Mouse (Mus musculus): Measurements from ENCODE around the gene Vpreb2. TPM values are rescaled to one million over a fixed set of nuclear protein-coding genes. Genes with fewer than 3 reads are reported as not detected.
"Not testable (repeated sequence)": the region's sequence is repeated elsewhere in the genome, so short reads cannot be mapped to it uniquely, and the experiment has no call there.

Vpreb2 gene
- polyA plus RNA-seq, 1 experiment from 2014 or later: not detected

- Histone ChIP-seq H3K27ac (no peak overlapping the region), H3K4me2 (no peak overlapping the region), H3K27me3 (no peaks in the 10 kb centered on the region; the same call in none of the 2 replicates), H3K9ac (no peak overlapping the region), H3K9me3 (replicated peaks) (no peaks in the 10 kb centered on the region), H3K4me3 (no peak overlapping the region), H3K4me1 (replicated peaks) (no peaks in the 10 kb centered on the region), H3K36me3 (no peaks in the 10 kb centered on the region)
- ATAC-seq (replicated peaks; ENCODE audit: insufficient number of reproducible peaks, insufficient read depth, low FRiP score, low read depth): no peak
- WGBS: 86% methylated on average over 5 of the region's 5 CpGs
These were observed 19.4 kb downstream of the Vpreb2 start for GRCm38 (mm10) chr16:17999668-18000067.

- no peak for ATAC-seq (replicated peaks; ENCODE audit: insufficient number of reproducible peaks, insufficient read depth, low FRiP score, low read depth)
- H3K36me3 ChIP-seq: no peaks in the 10 kb centered on the region
- H3K4me1 ChIP-seq (replicated peaks): no peaks in the 10 kb centered on the region
- no peak overlapping the region for H3K9ac ChIP-seq
- no peaks in the 10 kb centered on the region; the same call in 1 of the 2 replicates for H3K27me3 ChIP-seq
- no peak overlapping the region for H3K4me3 ChIP-seq
- no peaks in the 10 kb centered on the region for H3K9me3 ChIP-seq (replicated peaks)
- WGBS: 82% methylated on average over 5 of the region's 5 CpGs
- no peak overlapping the region for H3K27ac ChIP-seq
- H3K4me2 ChIP-seq: no peak overlapping the region
These were observed 24.4 kb downstream of the Vpreb2 start for GRCm38 (mm10) chr16:18004589-18004988.

- Histone ChIP-seq H3K4me1 (replicated peaks) (no peaks in the 10 kb centered on the region), H3K4me3 (no peak overlapping the region), H3K27me3 (no peaks in the 10 kb centered on the region), H3K9me3 (replicated peaks) (no peaks in the 10 kb centered on the region), H3K27ac (no peak overlapping the region), H3K4me2 (no peak overlapping the region), H3K9ac (no peak overlapping the region), H3K36me3 (no peaks in the 10 kb centered on the region)
- no peak for ATAC-seq (replicated peaks; ENCODE audit: insufficient number of reproducible peaks, insufficient read depth, low FRiP score, low read depth)
- 46% methylated on average over 4 of the region's 4 CpGs for WGBS
These were observed 26.9 kb downstream of the Vpreb2 start for GRCm38 (mm10) chr16:18007083-18007482.

GRCm38 (mm10) chr16:18011101-18011500 lies 30.9 kb downstream of the Vpreb2 start:
- 67% methylated on average over 6 of the region's 6 CpGs for WGBS

GRCm38 (mm10) chr16:18016482-18016881 lies 36.3 kb downstream of the Vpreb2 start:
- not testable (repeated sequence) for H3K9me3 ChIP-seq (replicated peaks); H3K4me1 ChIP-seq (replicated peaks); H3K9ac ChIP-seq; H3K36me3 ChIP-seq; H3K27ac ChIP-seq; ATAC-seq (replicated peaks; ENCODE audit: insufficient number of reproducible peaks, insufficient read depth, low FRiP score, low read depth); H3K27me3 ChIP-seq; H3K4me3 ChIP-seq; H3K4me2 ChIP-seq
- 72% methylated on average over 4 of the region's 4 CpGs for WGBS

More at GRCm38 (mm10) chr16:18011101-18011500, 30.9 kb downstream of the Vpreb2 start:
- Histone ChIP-seq H3K27me3 (no peaks in the 10 kb centered on the region), H3K4me3 (no peak overlapping the region), H3K9ac (no peak overlapping the region), H3K27ac (no peak overlapping the region), H3K9me3 (replicated peaks) (no peaks in the 10 kb centered on the region), H3K4me2 (no peak overlapping the region), H3K36me3 (no peaks in the 10 kb centered on the region), H3K4me1 (replicated peaks) (no peaks in the 10 kb centered on the region)
- no peak for ATAC-seq (replicated peaks; ENCODE audit: insufficient number of reproducible peaks, insufficient read depth, low FRiP score, low read depth)

- no peak overlapping the region for H3K9ac ChIP-seq
- ATAC-seq (replicated peaks; ENCODE audit: insufficient number of reproducible peaks, insufficient read depth, low FRiP score, low read depth): no peak
- no peak overlapping the region for H3K27ac ChIP-seq
- H3K27me3 ChIP-seq: no peaks in the 10 kb centered on the region
- no peaks in the 10 kb centered on the region for H3K4me1 ChIP-seq (replicated peaks)
- H3K36me3 ChIP-seq: no peaks in the 10 kb centered on the region
- H3K4me3 ChIP-seq: no peak overlapping the region
- H3K4me2 ChIP-seq: no peak overlapping the region
- WGBS: 65% methylated on average over 8 of the region's 8 CpGs
- no peaks in the 10 kb centered on the region for H3K9me3 ChIP-seq (replicated peaks)
These were observed 42.7 kb downstream of the Vpreb2 start for GRCm38 (mm10) chr16:18022780-18023557.

GRCm38 (mm10) chr16:18027371-18027770 lies 47.1 kb downstream of the Vpreb2 start:
- no peak overlapping the region for H3K4me3 ChIP-seq
- H3K4me1 ChIP-seq (replicated peaks): no peaks in the 10 kb centered on the region
- H3K27ac ChIP-seq: no peak overlapping the region
- no peak for ATAC-seq (replicated peaks; ENCODE audit: insufficient number of reproducible peaks, insufficient read depth, low FRiP score, low read depth)
- no peak overlapping the region for H3K4me2 ChIP-seq
- no peaks in the 10 kb centered on the region for H3K9me3 ChIP-seq (replicated peaks)
- no peak overlapping the region for H3K9ac ChIP-seq
- no peaks in the 10 kb centered on the region for H3K36me3 ChIP-seq
- WGBS: 60% methylated on average over 2 of the region's 2 CpGs
- no peaks in the 10 kb centered on the region for H3K27me3 ChIP-seq

Other genes with a start within 250 kb of the Vpreb2 start
- 25.6 and 37.2 TPM in 2 replicates for gene Med15, start 247.5 kb upstream of the Vpreb2 start, polyA plus RNA-seq (2015; fragmentation: Nextera tagmentation; extraction: Ambion mirVana)
- gene Klhl22, start 220.8 kb upstream of the Vpreb2 start, polyA plus RNA-seq (2015; fragmentation: Nextera tagmentation; extraction: Ambion mirVana): 33.0 and 45.7 TPM in 2 replicates
- gene Scarf2, start 183.1 kb upstream of the Vpreb2 start, polyA plus RNA-seq (2015; fragmentation: Nextera tagmentation; extraction: Ambion mirVana): 6.6 and 11.3 TPM in 2 replicates
- gene B830017H08Rik, start 147.3 kb upstream of the Vpreb2 start, polyA plus RNA-seq (2015; fragmentation: Nextera tagmentation; extraction: Ambion mirVana): not detected in 2 replicates
- 1.5 and 2.1 TPM in 2 replicates for gene Car15, start 142.1 kb upstream of the Vpreb2 start, polyA plus RNA-seq (2015; fragmentation: Nextera tagmentation; extraction: Ambion mirVana)
- 0.19 and 0.24 TPM in 2 replicates for gene Gm20518, start 88.8 kb upstream of the Vpreb2 start, polyA plus RNA-seq (2015; fragmentation: Nextera tagmentation; extraction: Ambion mirVana)
- gene Tssk1, start 86.2 kb upstream of the Vpreb2 start, polyA plus RNA-seq (2015; fragmentation: Nextera tagmentation; extraction: Ambion mirVana): 0.03 TPM in 1 of 2 replicates, not detected in the other
- 41.8 and 58.9 TPM in 2 replicates for gene Dgcr2, start 81.9 kb upstream of the Vpreb2 start, polyA plus RNA-seq (2015; fragmentation: Nextera tagmentation; extraction: Ambion mirVana)
- not detected in 2 replicates for gene Tssk2, start 81.8 kb upstream of the Vpreb2 start, polyA plus RNA-seq (2015; fragmentation: Nextera tagmentation; extraction: Ambion mirVana)
- 25.0 and 34.5 TPM in 2 replicates for gene Ess2, start 69.1 kb upstream of the Vpreb2 start, polyA plus RNA-seq (2015; fragmentation: Nextera tagmentation; extraction: Ambion mirVana)
- not detected in 2 replicates for gene Gsc2, start 65.4 kb upstream of the Vpreb2 start, polyA plus RNA-seq (2015; fragmentation: Nextera tagmentation; extraction: Ambion mirVana)
- gene Slc25a1, start 52.2 kb upstream of the Vpreb2 start, polyA plus RNA-seq (2015; fragmentation: Nextera tagmentation; extraction: Ambion mirVana): 22.5 and 37.4 TPM in 2 replicates
- 55.8 and 60.4 TPM in 2 replicates for gene Dgcr6, start 72.4 kb downstream of the Vpreb2 start, polyA plus RNA-seq (2015; fragmentation: Nextera tagmentation; extraction: Ambion mirVana)
- gene Prodh, start 109.8 kb downstream of the Vpreb2 start, polyA plus RNA-seq (2015; fragmentation: Nextera tagmentation; extraction: Ambion mirVana): 5.8 and 7.4 TPM in 2 replicates
- gene Rtn4r, start 147.2 kb downstream of the Vpreb2 start, polyA plus RNA-seq (2015; fragmentation: Nextera tagmentation; extraction: Ambion mirVana): 0.60 and 1.2 TPM in 2 replicates
- gene Ccdc188, start 237.5 kb downstream of the Vpreb2 start, polyA plus RNA-seq (2015; fragmentation: Nextera tagmentation; extraction: Ambion mirVana): 0.14 TPM in 1 of 2 replicates, not detected in the other